Mouse (Mus musculus) thymus, postnatal 4 days (tissue): ENCODE results near the gene Cacna2d3.

Experiments
- DNase-seq: peaks from one replicate; pipeline ENCODE4 v3.0.0; 2021

Gene Cacna2d3

GRCm38 (mm10) chr14:29721488-29722385 is at the start of gene Cacna2d3:
TSS of gene Cacna2d3 (minus strand) at chr14:29721864.
- peak; percentile 19 for DNase-seq

GRCm38 (mm10) chr14:29769486-29769885 is 47.8 kb upstream of the Cacna2d3 start:
- no peak for DNase-seq

- no peak for DNase-seq
These were observed 31.2 kb upstream of the Cacna2d3 start for GRCm38 (mm10) chr14:29752876-29753275.

- no peak for DNase-seq
These were observed 17.1 kb upstream of the Cacna2d3 start for GRCm38 (mm10) chr14:29738751-29739150.

GRCm38 (mm10) chr14:29730256-29730655 is 8.6 kb upstream of the Cacna2d3 start:
- DNase-seq = no peak

GRCm38 (mm10) chr14:29729009-29729408 is 7.3 kb upstream of the Cacna2d3 start:
- DNase-seq = no peak

GRCm38 (mm10) chr14:29727596-29727995 is 5.9 kb upstream of the Cacna2d3 start:
- no peak for DNase-seq

- no peak for DNase-seq
These were observed 1.6 kb upstream of the Cacna2d3 start for GRCm38 (mm10) chr14:29723267-29723666.

- peak; percentile 11 for DNase-seq
These were observed 940 bp upstream of the Cacna2d3 start for GRCm38 (mm10) chr14:29722386-29723221.

- no peak for DNase-seq
These were observed 555 bp downstream of the Cacna2d3 start for GRCm38 (mm10) chr14:29721131-29721487.

- DNase-seq = no peak
These were observed 1.2 kb downstream of the Cacna2d3 start for GRCm38 (mm10) chr14:29720334-29720911.

- no peak for DNase-seq
These were observed 9.0 kb downstream of the Cacna2d3 start for GRCm38 (mm10) chr14:29712621-29713020.

- DNase-seq = no peak
These were observed 13.9 kb downstream of the Cacna2d3 start for GRCm38 (mm10) chr14:29707561-29708335.

GRCm38 (mm10) chr14:29702762-29703161 is 18.9 kb downstream of the Cacna2d3 start:
- DNase-seq = no peak

GRCm38 (mm10) chr14:29696131-29696530 is 25.5 kb downstream of the Cacna2d3 start:
- peak; percentile 9 for DNase-seq

- no peak for DNase-seq
These were observed 49.1 kb downstream of the Cacna2d3 start for GRCm38 (mm10) chr14:29672436-29673050.

GRCm38 (mm10) chr14:29669826-29670225 is 51.8 kb downstream of the Cacna2d3 start:
- no peak for DNase-seq

- DNase-seq = peak; percentile 18
These were observed 64.7 kb downstream of the Cacna2d3 start for GRCm38 (mm10) chr14:29657006-29657405.

GRCm38 (mm10) chr14:29650591-29650990 is 71.1 kb downstream of the Cacna2d3 start:
- DNase-seq = no peak

GRCm38 (mm10) chr14:29648721-29649120 is 72.9 kb downstream of the Cacna2d3 start:
- DNase-seq = no peak

GRCm38 (mm10) chr14:29645421-29645820 is 76.2 kb downstream of the Cacna2d3 start:
- no peak for DNase-seq

- no peak for DNase-seq
These were observed 78.4 kb downstream of the Cacna2d3 start for GRCm38 (mm10) chr14:29643217-29643616.
